Mouse (Mus musculus): ENCODE results near the gene Akt2. TPM values are rescaled to one million over a fixed set of nuclear protein-coding genes. Genes with fewer than 3 reads are reported as not detected.

Akt2 gene
- total RNA-seq, 1 experiment from 2014 or later = 49.5 TPM

Other genes with a start within 250 kb of the Akt2 start
- gene Shkbp1, start 235.5 kb upstream of the Akt2 start, total RNA-seq (2017) = 18.4 and 25.8 TPM in 2 replicates
- gene Gm20479, start 234.1 kb upstream of the Akt2 start, total RNA-seq (2017) = 2.2 TPM in 1 of 2 replicates, not detected in the other
- gene Sptbn4, start 143.9 kb upstream of the Akt2 start, total RNA-seq (2017) = 0.34 TPM in 1 of 2 replicates, not detected in the other
- gene Blvrb, start 143.6 kb upstream of the Akt2 start, total RNA-seq (2017) = 78.0 and 98.4 TPM in 2 replicates
- 9.6 and 13.1 TPM in 2 replicates for gene Sertad3, start 117.8 kb upstream of the Akt2 start, total RNA-seq (2017)
- 11.5 and 14.0 TPM in 2 replicates for gene Sertad1, start 104.6 kb upstream of the Akt2 start, total RNA-seq (2017)
- 1.2 and 1.8 TPM in 2 replicates for gene Prx, start 92.2 kb upstream of the Akt2 start, total RNA-seq (2017)
- 1.1 TPM in 1 of 2 replicates, not detected in the other for gene Hipk4, start 68.3 kb upstream of the Akt2 start, total RNA-seq (2017)
- 5.5 and 6.0 TPM in 2 replicates for gene Pld3, start 38.3 kb upstream of the Akt2 start, total RNA-seq (2017)
- 15.0 and 18.0 TPM in 2 replicates for gene 2310022A10Rik, start 38.3 kb upstream of the Akt2 start, total RNA-seq (2017)
- 0.29 TPM in 1 of 2 replicates, not detected in the other for gene Ttc9b, start 62.4 kb downstream of the Akt2 start, total RNA-seq (2017)
- gene Map3k10, start 83.0 kb downstream of the Akt2 start, total RNA-seq (2017) = 1.8 and 3.3 TPM in 2 replicates
- gene Zfp607b, start 97.8 kb downstream of the Akt2 start, total RNA-seq (2017) = 0.63 and 0.73 TPM in 2 replicates
- gene Zfp60, start 139.8 kb downstream of the Akt2 start, total RNA-seq (2017) = 12.5 and 13.2 TPM in 2 replicates
- gene Zfp626, start 215.6 kb downstream of the Akt2 start, total RNA-seq (2017) = 6.7 and 9.8 TPM in 2 replicates
- gene Zfp59, start 247.1 kb downstream of the Akt2 start, total RNA-seq (2017) = 5.0 and 8.3 TPM in 2 replicates

Measured in common myeloid progenitor, adult 5-6 weeks (primary cell).